Mouse (Mus musculus) Patski (cell line): ENCODE measurements around the gene 2200002D01Rik. TPM values are rescaled to one million over a fixed set of nuclear protein-coding genes. Genes with fewer than 3 reads are reported as not detected.
"Not testable (repeated sequence)": the region's sequence is repeated elsewhere in the genome, so short reads cannot be mapped to it uniquely, and the experiment has no call there.

Source experiments
- ATAC-seq: fragments of 100-300 bp; one replicate; pipeline ENCODE4 v1.8.0; 2021
- CTCF ChIA-PET: fragments of 350-600 bp; sonication (Branson Sonifier 250); formaldehyde crosslinking; loops from one replicate; lab custom pipeline; 2022; ENCODE audit warnings: inconsistent platforms; lab: Charles Lee
- POLR2A ChIA-PET: fragments of 350-600 bp; sonication (Branson Sonifier 250); formaldehyde crosslinking; loops from one replicate; lab custom pipeline; 2022; ENCODE audit warnings: antibody characterized with exemption, inconsistent platforms; lab: Charles Lee
- DNase-seq: peaks from one replicate; pipeline ENCODE4 v3.0.0-alpha.2; 2011; ENCODE audit warnings: low read depth, low spot score
- H3K27me3 ChIP-seq: fragments of 371-371 bp; one replicate; pipeline ENCODE4 v1.5.1; 2021
- CTCF ChIP-seq: fragments of 100-300 bp; IDR thresholded peaks from one replicate; pipeline ENCODE4 v1.5.1; 2021
- in situ Hi-C: fragments of 300-500 bp; cut with MboI; formaldehyde crosslinking; loops from 3 replicates; pipeline ENCODE4 v1.11.1; 2018; ENCODE audit warnings: low pct_unique_long_range_greater_than_20kb, mixed read lengths
- polyA plus RNA-seq: library from polyadenylated mRNA; unstranded; gene quantifications from one replicate; pipeline ENCODE4 v1.2.3, GENCODE M21; 2021

Gene 2200002D01Rik
- polyA plus RNA-seq, 1 experiment from 2014 or later = 165 TPM

GRCm38 (mm10) chr7:29232247-29233013, 15.8 kb downstream of the 2200002D01Rik start, which contains the start of gene Kcnk6:
Gene Kcnk6 (minus strand): TSS chr7:29232515.
- DNase-seq = no peak
- CTCF ChIA-PET = no interaction called here

GRCm38 (mm10) chr7:29231517-29231916, 16.7 kb downstream of the 2200002D01Rik start:
- H3K27me3 ChIP-seq = peaks cover 35% of the 10 kb centered on the region
- no peak for DNase-seq
- ChIA-PET POLR2A (no interaction called here), CTCF (no interaction called here)
- in situ Hi-C loops = loop anchor here (5.0 kb wide), 1 partner anchor 94 kb away; no protein-coding TSS in a partner anchor
- no peak for ATAC-seq
- no peak for TF ChIP-seq CTCF

More at GRCm38 (mm10) chr7:29232247-29233013, 15.8 kb downstream of the 2200002D01Rik start, which contains the start of gene Kcnk6:
- POLR2A ChIA-PET = no interaction called here
- in situ Hi-C loops = loop anchor here (5.0 kb wide), 1 partner anchor 95 kb away; no protein-coding TSS in a partner anchor
- no peak for TF ChIP-seq CTCF
- H3K27me3 ChIP-seq = peaks cover 33% of the 10 kb centered on the region
- no peak for ATAC-seq

- ATAC-seq (no peak), DNase-seq (no peak)
- no peak for TF ChIP-seq CTCF
- peaks cover 37% of the 10 kb centered on the region for H3K27me3 ChIP-seq
- ChIA-PET CTCF (no interaction called here), POLR2A (no interaction called here)
- in situ Hi-C loops = loop anchor here (5.0 kb wide), 1 partner anchor 93 kb away; no protein-coding TSS in a partner anchor
These were observed 17.7 kb downstream of the 2200002D01Rik start for GRCm38 (mm10) chr7:29230560-29230959.

GRCm38 (mm10) chr7:29228202-29228601, 20.1 kb downstream of the 2200002D01Rik start:
- ChIA-PET POLR2A (no interaction called here), CTCF (no interaction called here)
- TF ChIP-seq CTCF = no peak
- in situ Hi-C loops = no loop called here
- ATAC-seq (no peak), DNase-seq (no peak)
- H3K27me3 ChIP-seq = peaks cover 42% of the 10 kb centered on the region

GRCm38 (mm10) chr7:29225520-29225919, 22.7 kb downstream of the 2200002D01Rik start:
- peaks cover 22% of the 10 kb centered on the region for H3K27me3 ChIP-seq
- in situ Hi-C loops = no loop called here
- ATAC-seq (no peak), DNase-seq (no peak)
- POLR2A ChIA-PET = no interaction called here
- no peak for TF ChIP-seq CTCF
- CTCF ChIA-PET = no interaction called here

GRCm38 (mm10) chr7:29224756-29225394, 23.4 kb downstream of the 2200002D01Rik start:
- in situ Hi-C loops = no loop called here
- DNase-seq (no peak), ATAC-seq (no peak)
- ChIA-PET POLR2A (no interaction called here), CTCF (no interaction called here)
- TF ChIP-seq CTCF = no peak
- H3K27me3 ChIP-seq = peaks cover 20% of the 10 kb centered on the region

- DNase-seq (no peak), ATAC-seq (no peak)
- TF ChIP-seq CTCF = no peak
- in situ Hi-C loops = no loop called here
- POLR2A ChIA-PET = no interaction called here
- CTCF ChIA-PET = no interaction called here
- H3K27me3 ChIP-seq = no peaks in the 10 kb centered on the region
These were observed 33.4 kb downstream of the 2200002D01Rik start for GRCm38 (mm10) chr7:29214846-29215245.

GRCm38 (mm10) chr7:29214236-29214635, 34.0 kb downstream of the 2200002D01Rik start:
- H3K27me3 ChIP-seq = no peaks in the 10 kb centered on the region
- in situ Hi-C loops = no loop called here
- DNase-seq = no peak
- ChIA-PET CTCF (no interaction called here), POLR2A (no interaction called here)
- no peak for TF ChIP-seq CTCF
- no peak for ATAC-seq

- POLR2A ChIA-PET = no interaction called here
- CTCF ChIA-PET = no interaction called here
- DNase-seq = no peak
These were observed 34.6 kb downstream of the 2200002D01Rik start, which contains the start of gene Catsperg1 for GRCm38 (mm10) chr7:29213675-29214082. Gene Catsperg1 (minus strand): TSS chr7:29214035.

GRCm38 (mm10) chr7:29212775-29213560, 35.3 kb downstream of the 2200002D01Rik start:
- CTCF ChIA-PET, POLR2A ChIA-PET, DNase-seq, ATAC-seq, H3K27me3 ChIP-seq, in situ Hi-C loops: not testable (repeated sequence)

More at GRCm38 (mm10) chr7:29213675-29214082, 34.6 kb downstream of the 2200002D01Rik start, which contains the start of gene Catsperg1:
- no peaks in the 10 kb centered on the region for H3K27me3 ChIP-seq
- in situ Hi-C loops = no loop called here
- ATAC-seq = no peak
- no peak for TF ChIP-seq CTCF
